Mouse (Mus musculus) CD4-positive naive resting alpha-beta T cell, adult 57 days (primary cell): ENCODE results near the gene Dlg3. TPM values are rescaled to one million over a fixed set of nuclear protein-coding genes. Genes with fewer than 3 reads are reported as not detected.

Experiments used
- total RNA-seq: library from RNA; stranded (reverse); gene quantifications from one replicate; pipeline ENCODE4 v1.2.4, GENCODE M21; 2023

The Dlg3 gene
- total RNA-seq, result 7.1 TPM

GRCm38 (mm10) chrX:100767181-100767884 lies at the start of gene Dlg3:
Gene Dlg3 (plus strand): TSS chrX:100767722.

DNA sequence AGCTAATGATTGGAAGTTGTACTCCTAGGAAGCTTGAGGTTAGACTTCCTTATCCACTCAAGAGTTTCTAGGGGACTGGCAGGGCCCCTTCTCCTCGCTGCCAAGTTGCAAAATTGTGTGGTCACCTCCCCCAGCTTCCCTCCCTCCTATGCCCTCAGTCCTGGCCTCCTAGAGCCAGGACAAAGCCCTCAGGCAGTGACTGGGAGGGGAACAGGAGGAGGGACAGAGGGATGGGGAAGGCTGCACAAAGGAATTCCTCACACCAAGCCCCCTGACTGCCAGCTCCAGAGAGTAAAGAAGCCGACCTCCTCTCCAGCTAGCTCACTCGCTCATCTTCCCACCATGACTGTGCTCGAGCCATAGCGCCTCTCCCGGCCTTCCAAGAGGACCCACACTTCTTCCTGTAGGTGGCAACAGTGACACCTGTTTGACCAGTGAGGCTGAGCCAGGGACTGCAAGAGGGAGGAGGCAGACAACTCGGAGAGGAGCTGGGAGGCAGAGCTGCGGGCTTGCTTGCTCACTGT lies 37.8 kb upstream of the Dlg3 start, which contains the start of gene Gdpd2:
Gdpd2 (plus strand) TSS at position 209 of the 524 bp plus-strand sequence.

Other genes starting within 250 kb of the Dlg3 start
- gene Dgat2l6, start 242.9 kb upstream of the Dlg3 start, total RNA-seq, result not detected
- not detected for gene Awat1, start 195.5 kb upstream of the Dlg3 start, total RNA-seq
- gene P2ry4, start 172.9 kb upstream of the Dlg3 start, total RNA-seq, result not detected
- not detected for gene Arr3, start 162.2 kb upstream of the Dlg3 start, total RNA-seq
- gene Kif4, start 142.0 kb upstream of the Dlg3 start, total RNA-seq, result 0.62 TPM
- 13.9 TPM for gene Pdzd11, start 141.2 kb upstream of the Dlg3 start, total RNA-seq
- not detected for gene Gdpd2, start 37.8 kb upstream of the Dlg3 start, total RNA-seq